Mouse (Mus musculus) thymus, postnatal 4 days (tissue): ENCODE data around the gene Pxylp1.
"Not testable (repeated sequence)": the region's sequence is repeated elsewhere in the genome, so short reads cannot be mapped to it uniquely, and the experiment has no call there.

Experiments used
- DNase-seq: peaks from one replicate; pipeline ENCODE4 v3.0.0; 2021

The Pxylp1 gene

GRCm38 (mm10) chr9:96892546-96892945 lies at the start of gene Pxylp1:
Pxylp1 (minus strand) TSS chr9:96892669.
- no peak for DNase-seq

DNA sequence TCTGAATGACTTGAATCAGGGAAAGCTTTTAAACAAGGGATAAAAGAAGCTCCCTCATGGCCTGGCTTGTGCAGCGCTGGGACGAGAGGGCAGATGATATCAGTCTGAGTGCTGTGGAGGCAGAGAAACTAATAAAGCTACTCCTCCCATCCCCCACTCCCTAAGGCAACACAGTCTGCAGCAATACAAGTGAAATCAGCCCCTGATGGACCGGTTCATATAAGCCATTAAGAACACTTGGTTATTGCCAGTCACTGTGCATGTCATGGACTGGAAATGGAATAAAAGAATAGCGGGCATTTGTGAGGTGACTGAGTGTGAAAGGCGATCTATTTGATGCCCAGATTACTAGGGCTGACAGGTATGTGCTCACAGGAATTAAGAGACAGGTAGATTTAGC lies 46.4 kb upstream of the Pxylp1 start:
- DNase-seq: no peak

GRCm38 (mm10) chr9:96936427-96936826 lies 44.0 kb upstream of the Pxylp1 start:
- DNase-seq: not testable (repeated sequence)

DNA sequence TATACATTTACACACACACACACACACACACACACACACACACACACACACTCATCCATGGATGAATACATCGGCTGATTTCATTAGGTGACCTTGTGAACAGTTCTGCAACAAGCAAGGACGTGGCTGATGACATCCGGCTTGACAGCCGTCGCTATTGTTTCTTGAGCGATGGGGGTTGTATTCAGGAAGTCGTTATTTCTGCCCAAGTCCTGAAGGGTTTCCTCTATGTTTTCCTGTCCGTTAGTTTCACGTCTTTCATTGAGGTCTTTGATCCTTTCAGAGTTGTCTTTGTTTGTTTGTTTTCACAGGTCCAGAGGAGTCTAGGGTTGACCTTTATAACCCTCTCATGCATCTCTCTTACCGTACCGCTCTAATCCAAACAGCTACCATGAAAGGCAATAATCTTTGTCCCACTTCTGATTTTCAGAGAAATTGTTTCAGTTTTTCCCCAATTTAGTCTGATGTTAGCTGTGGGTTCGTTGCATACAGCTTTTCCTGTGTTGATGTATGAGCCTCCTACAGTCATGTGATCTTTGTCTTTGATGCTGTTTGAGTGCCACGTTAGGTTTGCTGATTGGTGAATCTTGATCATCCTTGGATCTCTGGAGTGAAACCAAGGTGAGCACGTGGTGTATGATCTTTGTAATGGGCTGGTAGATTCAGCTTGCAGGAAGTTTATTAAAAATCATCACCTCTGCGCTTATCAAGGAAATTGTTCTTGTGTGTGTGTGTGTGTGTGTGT lies 43.3 kb upstream of the Pxylp1 start:
- peak; percentile 60 for DNase-seq

GRCm38 (mm10) chr9:96934816-96935215 lies 42.3 kb upstream of the Pxylp1 start:
- DNase-seq: no peak

GRCm38 (mm10) chr9:96932751-96933150 lies 40.3 kb upstream of the Pxylp1 start:
- DNase-seq: no peak

DNA sequence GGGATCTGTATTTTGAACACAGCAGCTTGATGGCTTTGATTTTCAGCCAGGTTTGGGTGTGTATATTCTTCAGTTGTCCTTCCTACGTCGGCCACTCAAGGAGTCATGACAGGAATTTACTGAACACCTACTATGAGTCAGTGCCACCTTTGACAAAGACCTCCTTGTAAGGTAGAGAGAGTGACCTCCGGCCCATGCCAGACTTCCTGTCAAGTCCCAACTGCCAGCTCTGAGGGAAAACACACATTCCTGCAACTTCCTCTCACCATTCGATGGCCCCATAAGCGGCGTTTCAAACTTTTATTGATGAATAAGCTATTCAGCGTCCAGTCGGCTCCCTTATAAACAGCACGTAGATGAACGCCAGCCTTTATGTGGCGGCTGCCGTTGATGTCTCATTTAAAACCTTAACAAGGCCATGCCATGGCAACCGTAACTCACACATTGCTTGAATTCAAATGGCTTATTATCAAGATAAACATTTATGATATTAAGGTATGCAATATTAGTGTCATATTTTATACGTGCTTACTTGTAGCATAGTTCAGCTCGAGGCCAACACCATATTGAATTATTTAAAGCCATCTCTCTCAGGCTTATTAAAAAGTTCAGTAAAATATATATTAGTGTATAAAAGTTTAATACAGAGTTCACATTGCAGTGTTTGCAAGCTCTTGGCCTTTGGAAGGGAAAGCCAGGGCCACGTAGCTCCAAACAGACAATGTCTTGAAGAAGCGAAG lies 31.3 kb upstream of the Pxylp1 start:
- no peak for DNase-seq

GRCm38 (mm10) chr9:96923119-96923518 lies 30.6 kb upstream of the Pxylp1 start:
- no peak for DNase-seq

- peak; percentile 98 for DNase-seq
Measured at GRCm38 (mm10) chr9:96916620-96917538, 24.4 kb upstream of the Pxylp1 start.

DNA sequence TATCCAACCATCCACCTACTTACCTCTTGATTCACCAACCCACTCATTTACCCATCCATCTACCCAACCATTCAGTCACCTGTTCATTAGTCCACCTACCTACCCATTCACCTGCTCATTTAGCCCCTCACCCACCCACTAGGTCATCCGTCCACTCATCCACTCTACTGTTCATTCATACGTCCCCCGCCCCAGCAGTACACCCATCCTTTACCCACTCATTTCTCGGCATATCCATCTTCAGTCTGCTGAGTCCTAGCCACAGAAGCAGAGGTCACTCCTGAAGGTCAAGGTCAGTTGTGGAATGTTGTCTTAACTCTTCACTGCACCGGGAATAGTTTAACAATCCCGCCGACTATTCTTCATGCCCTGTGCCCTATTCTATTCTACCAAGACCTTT lies 23.6 kb upstream of the Pxylp1 start:
- no peak for DNase-seq

- DNase-seq: no peak
Measured at GRCm38 (mm10) chr9:96914851-96915250, 22.4 kb upstream of the Pxylp1 start.

GRCm38 (mm10) chr9:96914005-96914404 lies 21.5 kb upstream of the Pxylp1 start:
- DNase-seq: no peak

- no peak for DNase-seq
Measured at GRCm38 (mm10) chr9:96909503-96909902, 17.0 kb upstream of the Pxylp1 start.

- no peak for DNase-seq
Measured at GRCm38 (mm10) chr9:96908737-96909136, 16.3 kb upstream of the Pxylp1 start.

DNA sequence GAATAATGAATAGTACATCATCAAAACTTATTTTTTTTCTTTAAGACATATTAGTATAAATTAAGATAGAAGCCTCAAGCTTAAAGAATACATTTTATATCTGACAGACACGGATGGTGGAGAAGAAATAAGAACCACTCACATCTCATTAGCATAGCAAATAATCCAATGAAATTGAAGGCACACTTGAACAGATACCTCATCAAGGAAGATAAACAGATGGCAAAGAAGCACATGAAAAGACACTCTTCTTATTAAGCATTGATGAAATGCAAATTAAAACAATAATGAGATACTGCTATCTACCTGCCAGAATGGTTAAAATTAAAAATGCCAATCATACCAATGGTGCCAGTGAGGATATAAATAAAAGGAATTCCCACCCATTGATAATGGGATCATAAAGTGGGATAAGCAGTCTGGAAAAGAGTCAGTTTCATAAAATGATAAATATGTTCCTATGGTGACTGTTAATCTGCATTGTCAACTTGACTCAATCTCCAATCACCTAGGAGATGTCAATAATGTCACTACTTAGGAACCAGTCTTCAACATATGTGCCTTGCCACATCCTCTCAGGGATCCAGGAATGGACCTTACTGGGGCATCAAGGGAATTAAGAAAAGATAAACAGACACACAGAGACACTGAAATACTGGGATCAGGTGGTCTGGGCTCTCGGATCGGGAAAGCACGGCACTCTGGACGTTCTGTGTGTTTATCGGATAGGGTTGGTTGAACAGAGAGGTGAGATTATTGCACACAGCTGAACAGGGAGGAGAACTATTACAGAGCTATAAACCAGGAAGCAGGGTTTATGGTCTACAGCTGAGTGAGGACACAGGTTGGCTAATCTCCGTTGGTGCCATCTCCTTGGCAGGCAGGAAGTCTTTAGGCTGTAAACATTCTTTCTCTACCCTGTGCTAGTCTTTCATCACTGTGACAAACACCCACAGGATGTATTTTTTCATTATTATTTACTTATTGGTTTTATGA lies 12.2 kb upstream of the Pxylp1 start:
- DNase-seq: no peak

DNA sequence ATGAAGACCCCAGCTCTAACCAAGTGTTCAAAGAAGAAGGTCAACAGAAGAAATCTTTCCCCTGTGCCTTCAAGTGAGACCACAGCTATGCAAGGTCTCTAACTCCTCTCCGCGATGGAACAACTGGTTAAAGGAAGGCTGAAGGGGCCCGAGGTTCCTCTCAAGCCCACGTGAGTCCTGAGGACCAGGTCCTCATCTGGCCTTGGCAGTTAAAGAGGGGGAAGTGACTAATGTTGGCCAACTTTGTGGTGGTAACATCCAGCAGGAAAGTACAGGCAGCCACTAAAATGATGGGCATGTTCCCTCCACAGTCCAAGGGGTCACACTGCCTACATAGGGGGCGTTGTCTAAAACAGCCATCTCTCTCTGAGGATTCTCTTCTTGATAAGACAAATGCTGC lies 7.2 kb upstream of the Pxylp1 start:
- no peak for DNase-seq

GRCm38 (mm10) chr9:96899004-96899403 lies 6.5 kb upstream of the Pxylp1 start:
- DNase-seq: no peak

- DNase-seq: no peak
Measured at GRCm38 (mm10) chr9:96896690-96897089, 4.2 kb upstream of the Pxylp1 start.

GRCm38 (mm10) chr9:96893582-96893981 lies 1.1 kb upstream of the Pxylp1 start:
- DNase-seq: no peak

DNA sequence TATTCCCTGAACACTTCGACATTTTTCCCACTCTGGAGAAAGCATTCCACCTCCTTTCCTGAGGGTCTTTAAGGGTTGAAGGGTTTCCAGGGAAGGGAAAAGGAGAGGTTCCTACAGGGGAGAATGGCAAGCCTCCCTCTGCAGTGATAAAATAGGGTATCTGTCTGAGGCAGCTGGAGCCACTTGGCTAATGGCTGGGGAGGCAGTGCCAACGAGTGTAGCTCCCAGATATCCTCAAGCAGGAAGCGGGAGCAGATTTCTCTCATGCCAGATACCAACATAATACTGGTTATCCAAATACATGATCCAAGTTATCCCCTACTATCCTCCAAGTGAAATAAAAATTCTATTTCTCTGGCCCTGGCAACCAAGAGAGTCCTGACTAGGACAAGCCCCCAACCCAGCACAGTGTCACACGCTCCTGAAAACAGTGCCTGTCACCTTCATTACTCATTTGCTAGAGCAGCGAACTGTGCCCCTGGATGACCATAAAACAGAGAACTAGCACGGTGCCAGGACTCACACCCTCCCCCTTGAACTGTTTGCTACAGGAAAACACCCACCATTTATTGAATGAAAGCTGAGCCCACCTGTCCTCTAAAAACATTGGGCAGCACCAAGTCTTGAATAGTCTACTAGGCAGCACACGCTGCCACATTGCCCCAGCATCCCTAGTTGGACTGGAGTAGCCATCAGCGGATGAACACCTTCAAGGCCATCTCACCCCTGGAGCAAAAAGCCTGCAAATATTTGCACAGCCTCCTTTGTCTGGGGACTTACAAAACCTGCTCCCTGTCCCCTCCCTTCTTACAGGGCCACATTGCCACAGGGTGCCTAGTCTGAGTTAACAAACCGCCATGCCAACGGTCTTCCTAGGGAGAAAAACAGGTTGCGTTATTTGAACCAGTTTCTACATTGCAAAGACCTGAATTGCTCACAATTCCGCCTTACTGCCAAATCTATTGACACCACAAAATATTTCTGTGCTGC lies 833 bp downstream of the Pxylp1 start:
- no peak for DNase-seq

- no peak for DNase-seq
Measured at GRCm38 (mm10) chr9:96890756-96891155, 1.7 kb downstream of the Pxylp1 start.
